Mouse (Mus musculus) kidney, postnatal 0 days (tissue): ENCODE results near the gene Riiad1. TPM values are rescaled to one million over a fixed set of nuclear protein-coding genes. Genes with fewer than 3 reads are reported as not detected.
A peak's percentile ranks its signal among the peaks of the same experiment; 100 is the strongest.

Source experiments
- ATAC-seq: fragments of 200-750 bp; cut with Nextera tagmentation; replicated peaks from 2 replicates; pipeline ENCODE4 v1.8.0; 2017; ENCODE audit warnings: low read depth, moderate number of reproducible peaks, moderate TSS enrichment, moderate library complexity; ENCODE audit not compliant: low FRiP score
- DNase-seq: peaks from one replicate; pipeline ENCODE4 v3.0.0-alpha.2; 2016; ENCODE audit warnings: low spot score
- H3K27ac ChIP-seq: fragments of 300-500 bp; sonication (generic); 2 replicates; pipeline ENCODE4 v1.5.1; 2014; ENCODE audit warnings: mild to moderate bottlenecking
- H3K27me3 ChIP-seq: fragments of 300-500 bp; sonication (generic); 2 replicates; pipeline ENCODE4 v1.6.1; 2014; ENCODE audit warnings: low read length, mixed read lengths; ENCODE audit not compliant: insufficient read depth
- H3K36me3 ChIP-seq: fragments of 300-500 bp; sonication (generic); 2 replicates; pipeline ENCODE4 v1.6.1; 2014; ENCODE audit warnings: low read length, mixed read lengths; ENCODE audit not compliant: insufficient read depth
- H3K4me1 ChIP-seq: fragments of 300-500 bp; sonication (generic); replicated peaks from 2 replicates; pipeline ENCODE4 v1.6.1; 2014; ENCODE audit warnings: antibody characterized with exemption, low read length, mixed read lengths; ENCODE audit not compliant: insufficient read depth
- H3K4me2 ChIP-seq: fragments of 300-500 bp; sonication (generic); 2 replicates; pipeline ENCODE4 v1.6.1; 2014; ENCODE audit warnings: mild to moderate bottlenecking, low read length, moderate library complexity, mixed read lengths
- H3K4me3 ChIP-seq: fragments of 300-500 bp; sonication (generic); replicated peaks from 2 replicates; pipeline ENCODE4 v1.5.1; 2014; ENCODE audit warnings: low read depth, low read length
- H3K9ac ChIP-seq: fragments of 300-500 bp; sonication (generic); 2 replicates; pipeline ENCODE4 v1.6.1; 2014; ENCODE audit warnings: low read depth, low read length
- H3K9me3 ChIP-seq: fragments of 300-500 bp; sonication (generic); replicated peaks from 2 replicates; pipeline ENCODE4 v1.6.1; 2016; ENCODE audit warnings: low read length, inconsistent platforms, mixed read lengths
- CTCF ChIP-seq: IDR thresholded peaks from 2 replicates; pipeline ENCODE4 v1.5.1; 2016; ENCODE audit warnings: antibody characterized with exemption, low read depth, mild to moderate bottlenecking, moderate library complexity
- WGBS: fragments of 180-500 bp; shearing (Covaris S2); extraction: QIAGEN DNeasy Blood & Tissue Kit; methylation state at CpG from one replicate; pipeline ENCODE4 v1.1.7; 2014; 5-methylcytosine and 5-hydroxymethylcytosine counted together
- polyA plus RNA-seq: library from polyadenylated mRNA; unstranded; fragments of >200 nt; fragmentation: Nextera tagmentation; extraction: Ambion mirVana; gene quantifications from 2 replicates; pipeline ENCODE4 v1.2.1, GENCODE M21; 2015

Riiad1 gene
- polyA plus RNA-seq, 1 experiment from 2014 or later: 2.0 TPM

GRCm38 (mm10) chr3:94443597-94443964, 36.6 kb downstream of the Riiad1 start, which contains the start of gene Oaz3:
Oaz3 (minus strand) TSS chr3:94443915.
- peak within 1 kb of the TSS; percentile 77 for H3K9ac ChIP-seq
- H3K27ac ChIP-seq: peak within 1 kb of the TSS; percentile 52; the same call in 1 of the 2 replicates
- DNase-seq: no peak
- WGBS: 0% methylated on average over 24 of the region's 24 CpGs
- H3K4me1 ChIP-seq: 0 out of 2 replicates have a peak, but pooled peaks cover 4% of the 10 kb centered on the region
- H3K36me3 ChIP-seq: peaks cover 24% of the 10 kb centered on the region
- no peak for TF ChIP-seq CTCF
- peak within 1 kb of the TSS; percentile 87 for H3K4me2 ChIP-seq
- H3K27me3 ChIP-seq: no peaks in the 10 kb centered on the region
- H3K4me3 ChIP-seq: peak within 1 kb of the TSS; percentile 63
- no peaks in the 10 kb centered on the region for H3K9me3 ChIP-seq
- ATAC-seq: no peak

- Histone ChIP-seq H3K4me2 (peak within 1 kb of the TSS; percentile 87), H3K9me3 (no peaks in the 10 kb centered on the region), H3K27me3 (no peaks in the 10 kb centered on the region), H3K4me3 (peak within 1 kb of the TSS; percentile 63), H3K27ac (peak within 1 kb of the TSS; percentile 52; the same call in 1 of the 2 replicates), H3K36me3 (peaks cover 20% of the 10 kb centered on the region), H3K4me1 (0 out of 2 replicates have a peak, but pooled peaks cover 4% of the 10 kb centered on the region), H3K9ac (peak within 1 kb of the TSS; percentile 77)
- WGBS: under 1% methylated on average over 36 of the region's 39 CpGs
- no peak for TF ChIP-seq CTCF
- ATAC-seq: peak; percentile 98
- peak; percentile 97 for DNase-seq
Observed at GRCm38 (mm10) chr3:94442951-94443596, 37.1 kb downstream of the Riiad1 start, which contains the start of gene Mrpl9. Mrpl9 (plus strand) TSS chr3:94443318.

DNA sequence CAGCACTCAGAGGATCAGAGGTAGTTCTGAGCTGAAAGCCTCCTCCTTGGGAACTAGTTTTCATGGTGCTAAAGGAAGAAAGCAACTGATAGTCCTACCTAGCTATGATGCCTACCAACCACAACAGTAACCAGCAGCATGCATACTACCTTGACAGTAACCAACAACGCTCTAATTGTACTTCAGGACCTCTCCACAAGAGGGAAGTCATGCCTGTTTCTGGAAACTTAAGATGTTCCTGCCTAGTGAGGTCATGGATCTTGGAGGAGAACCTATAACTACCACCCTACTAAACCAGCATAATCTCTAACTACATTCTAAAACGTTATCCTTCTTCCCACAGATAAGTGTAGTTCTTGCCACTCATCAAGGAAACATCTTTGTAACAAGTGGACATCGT, 39.0 kb downstream of the Riiad1 start:
- 43% methylated on average over 3 of the region's 3 CpGs for WGBS
- Histone ChIP-seq H3K9ac (no peak overlapping the region), H3K4me3 (no peak overlapping the region), H3K27ac (no peak overlapping the region), H3K27me3 (no peaks in the 10 kb centered on the region), H3K36me3 (peaks cover 2% of the 10 kb centered on the region; the same call in 1 of the 2 replicates), H3K9me3 (no peaks in the 10 kb centered on the region), H3K4me1 (0 out of 2 replicates have a peak, but pooled peaks cover 4% of the 10 kb centered on the region), H3K4me2 (no peak overlapping the region)
- DNase-seq (peak; percentile 49), ATAC-seq (no peak)
- peak; percentile 65 for TF ChIP-seq CTCF

GRCm38 (mm10) chr3:94436420-94436819, 43.7 kb downstream of the Riiad1 start:
- Histone ChIP-seq H3K4me1 (no peaks in the 10 kb centered on the region), H3K36me3 (no peaks in the 10 kb centered on the region), H3K27ac (no peak overlapping the region), H3K9me3 (no peaks in the 10 kb centered on the region), H3K4me2 (no peak overlapping the region), H3K4me3 (no peak overlapping the region), H3K9ac (no peak overlapping the region), H3K27me3 (no peaks in the 10 kb centered on the region)
- WGBS: 82% methylated on average over 9 of the region's 9 CpGs
- no peak for TF ChIP-seq CTCF
- ATAC-seq: no peak
- no peak for DNase-seq

- Histone ChIP-seq H3K27me3 (no peaks in the 10 kb centered on the region), H3K27ac (no peak overlapping the region), H3K4me3 (no peak overlapping the region), H3K4me2 (no peak overlapping the region), H3K9me3 (no peaks in the 10 kb centered on the region), H3K9ac (no peak overlapping the region), H3K4me1 (no peaks in the 10 kb centered on the region), H3K36me3 (no peaks in the 10 kb centered on the region)
- no peak for TF ChIP-seq CTCF
- DNase-seq (no peak), ATAC-seq (no peak)
- WGBS: 54% methylated on average over 2 of the region's 2 CpGs
Observed at GRCm38 (mm10) chr3:94434305-94434704, 45.8 kb downstream of the Riiad1 start.

DNA sequence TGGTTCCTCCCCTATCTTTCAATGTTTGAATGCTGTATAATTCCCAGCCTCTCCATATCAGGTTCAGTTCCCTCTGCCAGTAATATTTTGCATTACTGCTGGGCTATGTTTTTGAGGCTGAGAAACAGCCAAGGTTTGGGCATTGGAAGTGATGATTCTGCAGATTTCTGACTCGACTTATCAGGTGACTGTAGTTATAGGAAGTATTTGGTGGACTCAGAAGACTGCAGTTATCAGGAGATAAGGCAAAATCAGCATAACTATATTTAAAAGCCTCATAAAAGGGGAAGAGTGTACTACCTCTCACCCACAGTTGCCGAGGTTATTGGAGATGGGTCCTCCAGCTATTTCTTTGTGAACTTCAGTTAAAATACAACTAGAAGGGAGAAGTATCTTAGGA, 49.2 kb downstream of the Riiad1 start:
- no peak overlapping the region for H3K4me2 ChIP-seq
- no peak for TF ChIP-seq CTCF
- no peak for ATAC-seq

More for the DNA sequence above, 49.2 kb downstream of the Riiad1 start:
- Histone ChIP-seq H3K9ac (no peak overlapping the region), H3K27ac (no peak overlapping the region), H3K27me3 (no peaks in the 10 kb centered on the region), H3K4me3 (no peak overlapping the region), H3K4me1 (no peaks in the 10 kb centered on the region), H3K36me3 (no peaks in the 10 kb centered on the region), H3K9me3 (no peaks in the 10 kb centered on the region)
- no peak for DNase-seq
- WGBS: 64% methylated on average over 2 of the region's 2 CpGs

Other genes with a start within 250 kb of the Riiad1 start
- gene Gm4778, start 216.3 kb downstream of the Riiad1 start, polyA plus RNA-seq: not detected in 2 replicates
- gene Them4, start 170.3 kb downstream of the Riiad1 start, polyA plus RNA-seq: 20.2 and 21.5 TPM in 2 replicates
- gene Them5, start 138.2 kb downstream of the Riiad1 start, polyA plus RNA-seq: 0.09 TPM in 1 of 2 replicates, not detected in the other
- 0.50 and 0.75 TPM in 2 replicates for gene C2cd4d, start 117.9 kb downstream of the Riiad1 start, polyA plus RNA-seq
- 14.4 and 16.4 TPM in 2 replicates for gene Rorc, start 107.5 kb downstream of the Riiad1 start, polyA plus RNA-seq
- gene Lingo4, start 81.8 kb downstream of the Riiad1 start, polyA plus RNA-seq: 0.32 and 0.47 TPM in 2 replicates
- 11.1 and 12.8 TPM in 2 replicates for gene Tdrkh, start 67.1 kb downstream of the Riiad1 start, polyA plus RNA-seq
- gene Mrpl9, start 37.0 kb downstream of the Riiad1 start, polyA plus RNA-seq: 52.7 and 57.1 TPM in 2 replicates
- 0.13 and 0.24 TPM in 2 replicates for gene Oaz3, start 36.4 kb downstream of the Riiad1 start, polyA plus RNA-seq
- 0.39 and 0.50 TPM in 2 replicates for gene Celf3, start 2.0 kb downstream of the Riiad1 start, polyA plus RNA-seq
- 33.4 and 39.1 TPM in 2 replicates for gene Snx27, start 102.4 kb upstream of the Riiad1 start, polyA plus RNA-seq
- gene Gm10972, start 162.8 kb upstream of the Riiad1 start, polyA plus RNA-seq: not detected in 2 replicates
- 9.1 and 9.2 TPM in 2 replicates for gene Tuft1, start 178.5 kb upstream of the Riiad1 start, polyA plus RNA-seq
- gene Selenbp2, start 213.2 kb upstream of the Riiad1 start, polyA plus RNA-seq: 2.9 and 3.0 TPM in 2 replicates